Comparison of ENCODE assay signal across 18 mouse cellular contexts in genomic region chr1:181368789-181369570, GRCm38 (mm10). TPM values are rescaled to one million over a fixed set of nuclear protein-coding genes. Genes with fewer than 3 reads are reported as not detected.
DNase-seq lines count a peak whose midpoint lies in the region; ATAC-seq and TF ChIP-seq lines count a peak whose summit lies in the region.
"Had no signal": no experiment of that assay in that cellular context is flagged by ENCODE, and none has a peak within 500 bp of the region (broad histone marks: within the 10 kb centered on the region; RNA-seq: fewer than 3 reads in every experiment).

No protein-coding gene starts in this region.

- H3K27ac ChIP-seq in lung, embryonic 14.5 days (ENCODE audit: low read depth) = no peak overlapping the region
- no peak overlapping the region for H3K27ac ChIP-seq in hindbrain, embryonic 16.5 days (ENCODE audit: low read depth, low read length)
- H3K27ac ChIP-seq: limb, embryonic 12.5 days; liver, embryonic 15.5 days; stomach, embryonic 15.5 days had no signal

- no peaks in the 10 kb centered on the region for H3K27me3 ChIP-seq in lung, embryonic 14.5 days (ENCODE audit: insufficient read depth, low read length)
- no peaks in the 10 kb centered on the region for H3K27me3 ChIP-seq in hindbrain, embryonic 16.5 days (replicated peaks; ENCODE audit: control insufficient read depth, insufficient read depth, low read length)
- H3K27me3 ChIP-seq: limb, embryonic 12.5 days; stomach, embryonic 15.5 days had no signal

- 0 out of 2 replicates have a peak, but pooled peaks cover 4% of the 10 kb centered on the region for H3K4me1 ChIP-seq in lung, embryonic 14.5 days (ENCODE audit: insufficient read depth)
- H3K4me1 ChIP-seq in lung, adult 2 months (ENCODE audit: control insufficient read depth, insufficient read depth, low read length) = no peaks in the 10 kb centered on the region
- H3K4me1 ChIP-seq in hindbrain, embryonic 16.5 days (ENCODE audit: control insufficient read depth, insufficient read depth, low read depth, low read length) = peaks cover 2% of the 10 kb centered on the region; the same call in 1 of the 2 replicates
- H3K4me1 ChIP-seq: heart, embryonic 12.5 days; stomach, embryonic 15.5 days had no signal

- ATAC-seq in lung, embryonic 14.5 days (ENCODE audit: insufficient read depth) = peak; percentile 60; the same call in 1 of the 2 replicates
- peak; percentile 92 for ATAC-seq in frontal cortex, adult (ENCODE audit: low TSS enrichment)
- ATAC-seq in hindbrain, embryonic 16.5 days = no peak
- ATAC-seq: inflammation-experienced regulatory T-cells, adult 6 months had no signal

- 22% methylated on average over 3 of the region's 3 CpGs for WGBS in lung, embryonic 14.5 days
- 28% methylated on average over 3 of the region's 3 CpGs for WGBS in lung, adult 2 months
- WGBS in hindbrain, embryonic 16.5 days = 40% methylated on average over 3 of the region's 3 CpGs

- no peaks in the 10 kb centered on the region for H3K36me3 ChIP-seq in lung, embryonic 14.5 days (ENCODE audit: insufficient read depth)
- H3K36me3 ChIP-seq in hindbrain, embryonic 16.5 days (ENCODE audit: control insufficient read depth, insufficient read depth, low read length) = no peaks in the 10 kb centered on the region
- H3K36me3 ChIP-seq: heart, embryonic 12.5 days; limb, embryonic 12.5 days; liver, embryonic 15.5 days; stomach, embryonic 15.5 days had no signal

- no peak overlapping the region for H3K9ac ChIP-seq in lung, embryonic 14.5 days
- H3K9ac ChIP-seq in hindbrain, embryonic 16.5 days (ENCODE audit: low read depth, low read length) = no peak overlapping the region
- H3K9ac ChIP-seq: heart, embryonic 12.5 days; limb, embryonic 12.5 days; liver, embryonic 15.5 days; stomach, embryonic 15.5 days had no signal

- intact Hi-C loops in left cerebral cortex, postnatal 25 days (cut with DNase I) = loop anchor here (1.0 to 5.0 kb wide), 3 partner anchors 12 to 78 kb away; no protein-coding TSS in a partner anchor

- H3K4me3 ChIP-seq in lung, embryonic 14.5 days (ENCODE audit: low read depth, low read length) = no peak overlapping the region
- H3K4me3 ChIP-seq in lung, adult 2 months (replicated peaks; ENCODE audit: extremely low read depth, low read depth, low read length) = no peak overlapping the region
- H3K4me3 ChIP-seq in hindbrain, embryonic 16.5 days (ENCODE audit: low read length) = no peak overlapping the region
- H3K4me3 ChIP-seq: heart, embryonic 12.5 days; limb, embryonic 12.5 days; liver, embryonic 15.5 days; stomach, embryonic 15.5 days had no signal

- H3K4me2 ChIP-seq in lung, embryonic 14.5 days = no peak overlapping the region
- no peak overlapping the region for H3K4me2 ChIP-seq in hindbrain, embryonic 16.5 days (ENCODE audit: low read length)
- H3K4me2 ChIP-seq: heart, embryonic 12.5 days; limb, embryonic 12.5 days; liver, embryonic 15.5 days; stomach, embryonic 15.5 days had no signal

- TF ChIP-seq POLR2A in lung, adult 2 months (IDR thresholded peaks at IDR 0.05; ENCODE audit: borderline replicate concordance, extremely low read depth, low read depth, low read length) = no peak

- TF ChIP-seq CTCF in lung, embryonic 14.5 days (IDR thresholded peaks at IDR 0.05; ENCODE audit: low read depth) = no peak
- no peak for TF ChIP-seq CTCF in lung, adult 2 months (IDR thresholded peaks at IDR 0.05; ENCODE audit: insufficient read depth, low read length)

- DNase-seq in lung, embryonic 14.5 days = peak; percentile 4
- no peak for DNase-seq in lung, adult 2 months
- peak; percentile 92 for DNase-seq in brain, adult 2 months (ENCODE audit: low read depth, low spot score)
- peak; percentile 62 to 96 for DNase-seq in left cerebral cortex, postnatal 25 days (ENCODE audit: low spot score in 2 of 2)
- no peak for DNase-seq in kidney, postnatal 25 days
- DNase-seq in cerebellum, adult 11 months = no peak
- DNase-seq: cerebellum, adult 8-10 months; gastrocnemius, postnatal 25 days; heart, postnatal 4 days; kidney, postnatal 10 days; thymus, postnatal 36 days had no signal

- H3K9me3 ChIP-seq in lung, embryonic 14.5 days (ENCODE audit: low read depth, low read length) = no peaks in the 10 kb centered on the region
- no peaks in the 10 kb centered on the region for H3K9me3 ChIP-seq in hindbrain, embryonic 16.5 days (ENCODE audit: control insufficient read depth, low read length)
- H3K9me3 ChIP-seq: heart, embryonic 12.5 days; limb, embryonic 12.5 days; liver, embryonic 15.5 days; stomach, embryonic 15.5 days had no signal

RNA-seq across cellular contexts. Expression of gene Cnih3, which starts 16.6 kb away (rescaled TPM):
- 0.18 TPM in 1 of 2 replicates, not detected in the other for polyA plus RNA-seq in lung, embryonic 14.5 days (2014; fragmentation: Nextera tagmentation; extraction: Ambion mirVana)
- polyA plus RNA-seq in lung, adult 2 months (2012; rRNA removed) = 0.25 TPM in 1 of 2 replicates, not detected in the other
- total RNA-seq in left cerebral cortex, postnatal 25 days (2021) = 10 to 100 TPM; 75.1 to 81.7 TPM
- polyA plus RNA-seq in hindbrain, embryonic 16.5 days (2015; fragmentation: Nextera tagmentation; extraction: Ambion mirVana) = 14.1 and 14.4 TPM in 2 replicates
- total RNA-seq: gastrocnemius, postnatal 25 days; heart, postnatal 4 days had no signal
- polyA plus RNA-seq: inflammation-experienced regulatory T-cells, adult 6 months had no signal

Comparison
In these comparisons a context has a peak if more than half of its experiments do, and no peak if none do; other contexts are left out.
1. DNase-seq: peak in lung, embryonic 14.5 days (single experiment), brain, adult 2 months (single experiment) and left cerebral cortex, postnatal 25 days (2 of 2); none in lung, adult 2 months (single experiment), kidney, postnatal 25 days (0 of 2) and cerebellum, adult 11 months (single experiment).
2. RNA of gene Cnih3, which starts 16.6 kb away (polyA plus RNA-seq): 14.1 to 14.4 TPM in hindbrain, embryonic 16.5 days; 0.25 TPM in lung, adult 2 months and 0.18 TPM in lung, embryonic 14.5 days; every median in the first group is over 10 times any median in the second.